In genomic region chr11:68302323-68302722, GRCm38 (mm10) we compare ENCODE assay signal across 19 mouse cellular contexts.
DNase-seq lines count a peak whose midpoint lies in the region; TF ChIP-seq lines count a peak whose summit lies in the region.
"Had no signal": no experiment of that assay in that cellular context is flagged by ENCODE, and none has a peak within 500 bp of the region (broad histone marks: within the 10 kb centered on the region; RNA-seq: fewer than 3 reads in every experiment).

No protein-coding gene starts in this region.

- no peak overlapping the region for H3K9ac ChIP-seq in liver, adult 2 months (ENCODE audit: low read depth, low read length)
- H3K9ac ChIP-seq: embryonic facial prominence, embryonic 15.5 days; forebrain, embryonic 15.5 days; heart, embryonic 15.5 days had no signal

- peak; percentile 12 for DNase-seq in cerebellum, adult 9-10 months
- DNase-seq in cerebellum, adult 8-10 months, result no peak
- DNase-seq in liver, adult 2 months (ENCODE audit: extremely low read depth, low read depth, low spot score), result peak; percentile 8
- DNase-seq in liver, result no peak
- peak; percentile 18 for DNase-seq in retina, adult 2 months (ENCODE audit: low read depth, low spot score)
- no peak for DNase-seq in retina, embryonic 14.5 days (ENCODE audit: low spot score)
- DNase-seq in forebrain, embryonic 10.5 days (ENCODE audit: extremely low spot score, low spot score), result no peak
- DNase-seq: adrenal gland, postnatal 10 days; B cell, adult 2 months; cerebellum, postnatal 14 days; embryo, embryonic 11 days; gastrocnemius, postnatal 10 days; heart, adult 18-20 months had no signal

- no peaks in the 10 kb centered on the region for H3K36me3 ChIP-seq in liver, adult 2 months (ENCODE audit: control insufficient read depth, insufficient read depth, low read length)
- no peaks in the 10 kb centered on the region for H3K36me3 ChIP-seq in forebrain, embryonic 10.5 days (replicated peaks)
- H3K36me3 ChIP-seq: embryonic facial prominence, embryonic 15.5 days; forebrain, embryonic 15.5 days; G1E; heart, embryonic 15.5 days had no signal

- H3K79me2 ChIP-seq in liver, adult 2 months (ENCODE audit: control insufficient read depth, insufficient read depth, low read length), result no peaks in the 10 kb centered on the region

- no peak for TF ChIP-seq CTCF in liver, adult 2 months (IDR thresholded peaks at IDR 0.05; ENCODE audit: low read depth, low read length)

- H3K27ac ChIP-seq in liver, adult 2 months (replicated peaks; ENCODE audit: insufficient read depth, low read depth, low read length), result no peak overlapping the region
- no peak overlapping the region for H3K27ac ChIP-seq in forebrain, embryonic 10.5 days
- H3K27ac ChIP-seq: embryonic facial prominence, embryonic 15.5 days; forebrain, embryonic 15.5 days; heart, embryonic 15.5 days; hindbrain, embryonic 10.5 days had no signal

- TF ChIP-seq POLR2A in liver, adult 2 months (IDR thresholded peaks at IDR 0.05; ENCODE audit: extremely low read depth, insufficient read depth, low read length), result no peak

- H3K4me1 ChIP-seq in liver, adult 2 months (ENCODE audit: control insufficient read depth, insufficient read depth, low read length), result no peaks in the 10 kb centered on the region
- H3K4me1 ChIP-seq in forebrain, embryonic 10.5 days, result peaks cover 22% of the 10 kb centered on the region
- H3K4me1 ChIP-seq: embryonic facial prominence, embryonic 15.5 days; forebrain, embryonic 15.5 days had no signal

- no peaks in the 10 kb centered on the region for H3K27me3 ChIP-seq in liver, adult 2 months (ENCODE audit: control insufficient read depth, insufficient read depth, low read length)
- peaks cover 46% of the 10 kb centered on the region for H3K27me3 ChIP-seq in forebrain, embryonic 10.5 days (ENCODE audit: poor library complexity, severe bottlenecking)
- H3K27me3 ChIP-seq: embryonic facial prominence, embryonic 15.5 days; forebrain, embryonic 15.5 days; heart, embryonic 15.5 days had no signal

- no peaks in the 10 kb centered on the region; the same call in 1 of the 2 replicates for H3K9me3 ChIP-seq in forebrain, embryonic 10.5 days
- H3K9me3 ChIP-seq: embryonic facial prominence, embryonic 15.5 days; forebrain, embryonic 15.5 days; G1E; heart, embryonic 15.5 days; hindbrain, embryonic 10.5 days had no signal

- no peak overlapping the region for H3K4me3 ChIP-seq in liver, adult 2 months (ENCODE audit: insufficient read depth, low read depth, low read length)
- H3K4me3 ChIP-seq in forebrain, embryonic 10.5 days, result no peak overlapping the region
- H3K4me3 ChIP-seq: embryonic facial prominence, embryonic 15.5 days; erythroblast, embryonic 14.5 days; forebrain, embryonic 15.5 days; heart, embryonic 15.5 days; hindbrain, embryonic 10.5 days had no signal

- 84% methylated on average over 7 of the region's 7 CpGs for WGBS in liver, adult 2 months
- WGBS in forebrain, embryonic 10.5 days, result 71% methylated on average over 7 of the region's 7 CpGs

Comparison
In these comparisons a context has a peak if more than half of its experiments do, and no peak if none do; other contexts are left out.
1. DNase-seq: peak in cerebellum, adult 9-10 months (single experiment), liver, adult 2 months (single experiment) and retina, adult 2 months (single experiment); none in cerebellum, adult 8-10 months (single experiment), liver (single experiment), retina, embryonic 14.5 days (single experiment) and forebrain, embryonic 10.5 days (single experiment).